Mouse (Mus musculus): ENCODE measurements around the gene Gga3. TPM values are rescaled to one million over a fixed set of nuclear protein-coding genes. Genes with fewer than 3 reads are reported as not detected.

The Gga3 gene
- total and polyA plus RNA-seq, 2 experiments: 1.7 to 8.3 TPM

GRCm38 (mm10) chr11:115628465-115629101 lies 24.7 kb upstream of the Gga3 start:
- WGBS: 26% methylated on average over 13 of the region's 13 CpGs
- no peak for DNase-seq (ENCODE audit: extremely low read depth, low read depth, low spot score)
- Histone ChIP-seq H3K27me3 (ENCODE audit: control insufficient read depth, insufficient read depth, low read length) (no peaks in the 10 kb centered on the region), H3K4me3 (ENCODE audit: insufficient read depth, low read depth, low read length) (no peak overlapping the region; the same call in 1 of the 2 replicates), H3K27ac (replicated peaks; ENCODE audit: insufficient read depth, low read depth, low read length) (0 out of 2 replicates have a peak overlapping the region, but pooled peaks have one; percentile 3), H3K9ac (ENCODE audit: low read depth, low read length) (no peak overlapping the region), H3K36me3 (ENCODE audit: control insufficient read depth, insufficient read depth, low read length) (no peaks in the 10 kb centered on the region), H3K4me1 (ENCODE audit: control insufficient read depth, insufficient read depth, low read length) (0 out of 2 replicates have a peak, but pooled peaks cover 1% of the 10 kb centered on the region), H3K79me2 (ENCODE audit: control insufficient read depth, insufficient read depth, low read length) (no peaks in the 10 kb centered on the region)
- TF ChIP-seq POLR2A (IDR thresholded peaks at IDR 0.05; ENCODE audit: extremely low read depth, insufficient read depth, low read length) (no peak), CTCF (IDR thresholded peaks at IDR 0.05; ENCODE audit: low read depth, low read length) (no peak)

- under 1% methylated on average over 47 of the region's 47 CpGs for WGBS
- Histone ChIP-seq H3K27me3 (ENCODE audit: control insufficient read depth, insufficient read depth, low read length) (no peaks in the 10 kb centered on the region), H3K27ac (replicated peaks; ENCODE audit: insufficient read depth, low read depth, low read length) (peak within 1 kb of the TSS; percentile 33), H3K4me1 (ENCODE audit: control insufficient read depth, insufficient read depth, low read length) (0 out of 2 replicates have a peak, but pooled peaks cover 1% of the 10 kb centered on the region), H3K4me3 (ENCODE audit: insufficient read depth, low read depth, low read length) (peak within 1 kb of the TSS; percentile 76), H3K9ac (ENCODE audit: low read depth, low read length) (peak within 1 kb of the TSS; percentile 69), H3K79me2 (ENCODE audit: control insufficient read depth, insufficient read depth, low read length) (no peaks in the 10 kb centered on the region), H3K36me3 (ENCODE audit: control insufficient read depth, insufficient read depth, low read length) (no peaks in the 10 kb centered on the region; the same call in 1 of the 2 replicates)
- DNase-seq (ENCODE audit: extremely low read depth, low read depth, low spot score): peak; percentile 100
- TF ChIP-seq POLR2A (IDR thresholded peaks at IDR 0.05; ENCODE audit: extremely low read depth, insufficient read depth, low read length): peak; percentile 83
- no peak for TF ChIP-seq CTCF (IDR thresholded peaks at IDR 0.05; ENCODE audit: low read depth, low read length)
These were observed 24.0 kb upstream of the Gga3 start, which contains the start of gene Slc25a19 for GRCm38 (mm10) chr11:115627705-115628464. Slc25a19 (minus strand) TSS chr11:115628295.

- Histone ChIP-seq H3K4me1 (ENCODE audit: control insufficient read depth, insufficient read depth, low read length) (0 out of 2 replicates have a peak, but pooled peaks cover 1% of the 10 kb centered on the region), H3K79me2 (ENCODE audit: control insufficient read depth, insufficient read depth, low read length) (no peaks in the 10 kb centered on the region), H3K27me3 (ENCODE audit: control insufficient read depth, insufficient read depth, low read length) (no peaks in the 10 kb centered on the region), H3K27ac (replicated peaks; ENCODE audit: insufficient read depth, low read depth, low read length) (no peak overlapping the region), H3K4me3 (ENCODE audit: insufficient read depth, low read depth, low read length) (peak overlapping the region; percentile 76; the same call in 1 of the 2 replicates), H3K36me3 (ENCODE audit: control insufficient read depth, insufficient read depth, low read length) (peaks cover 4% of the 10 kb centered on the region; the same call in 1 of the 2 replicates), H3K9ac (ENCODE audit: low read depth, low read length) (no peak overlapping the region)
- no peak for DNase-seq (ENCODE audit: extremely low read depth, low read depth, low spot score)
- TF ChIP-seq CTCF (IDR thresholded peaks at IDR 0.05; ENCODE audit: low read depth, low read length): no peak
- TF ChIP-seq POLR2A (IDR thresholded peaks at IDR 0.05; ENCODE audit: extremely low read depth, insufficient read depth, low read length): no peak
- 49% methylated on average over 11 of the region's 11 CpGs for WGBS
These were observed 23.2 kb upstream of the Gga3 start for GRCm38 (mm10) chr11:115626824-115627616.

GRCm38 (mm10) chr11:115625877-115626276 lies 22.0 kb upstream of the Gga3 start:
- no peaks in the 10 kb centered on the region for H3K27me3 ChIP-seq (ENCODE audit: control insufficient read depth, insufficient read depth, low read length)
- H3K79me2 ChIP-seq (ENCODE audit: control insufficient read depth, insufficient read depth, low read length): no peaks in the 10 kb centered on the region
- H3K4me3 ChIP-seq (ENCODE audit: insufficient read depth, low read depth, low read length): no peak overlapping the region
- H3K9ac ChIP-seq (ENCODE audit: low read depth, low read length): no peak overlapping the region
- 71% methylated on average over 9 of the region's 9 CpGs for WGBS
- H3K4me1 ChIP-seq (ENCODE audit: control insufficient read depth, insufficient read depth, low read length): 0 out of 2 replicates have a peak, but pooled peaks cover 1% of the 10 kb centered on the region
- TF ChIP-seq CTCF (IDR thresholded peaks at IDR 0.05; ENCODE audit: low read depth, low read length) (no peak), POLR2A (IDR thresholded peaks at IDR 0.05; ENCODE audit: extremely low read depth, insufficient read depth, low read length) (no peak)
- peaks cover 4% of the 10 kb centered on the region; the same call in 1 of the 2 replicates for H3K36me3 ChIP-seq (ENCODE audit: control insufficient read depth, insufficient read depth, low read length)
- H3K27ac ChIP-seq (replicated peaks; ENCODE audit: insufficient read depth, low read depth, low read length): no peak overlapping the region
- DNase-seq (ENCODE audit: extremely low read depth, low read depth, low spot score): peak; percentile 44

GRCm38 (mm10) chr11:115623487-115624070 lies 19.7 kb upstream of the Gga3 start:
- Histone ChIP-seq H3K4me3 (ENCODE audit: insufficient read depth, low read depth, low read length) (no peak overlapping the region), H3K27me3 (ENCODE audit: control insufficient read depth, insufficient read depth, low read length) (no peaks in the 10 kb centered on the region), H3K9ac (ENCODE audit: low read depth, low read length) (no peak overlapping the region), H3K79me2 (ENCODE audit: control insufficient read depth, insufficient read depth, low read length) (no peaks in the 10 kb centered on the region), H3K27ac (replicated peaks; ENCODE audit: insufficient read depth, low read depth, low read length) (no peak overlapping the region), H3K36me3 (ENCODE audit: control insufficient read depth, insufficient read depth, low read length) (peaks cover 4% of the 10 kb centered on the region; the same call in 1 of the 2 replicates), H3K4me1 (ENCODE audit: control insufficient read depth, insufficient read depth, low read length) (0 out of 2 replicates have a peak, but pooled peaks cover 1% of the 10 kb centered on the region)
- 81% methylated on average over 9 of the region's 9 CpGs for WGBS
- no peak for DNase-seq (ENCODE audit: extremely low read depth, low read depth, low spot score)
- TF ChIP-seq CTCF (IDR thresholded peaks at IDR 0.05; ENCODE audit: low read depth, low read length): peak; percentile 37; the same call in 1 of the 2 replicates
- TF ChIP-seq POLR2A (IDR thresholded peaks at IDR 0.05; ENCODE audit: extremely low read depth, insufficient read depth, low read length): no peak

Measured in liver, adult 2 months (tissue).